Mouse (Mus musculus) adrenal gland, adult 2 months (tissue): Measurements from ENCODE around the gene Zfp36l2. TPM values are rescaled to one million over a fixed set of nuclear protein-coding genes. Genes with fewer than 3 reads are reported as not detected.

Source experiments
- DNase-seq: peaks from one replicate; pipeline ENCODE4 v3.0.0; 2021
- polyA plus RNA-seq: library from polyadenylated mRNA; depleted of rRNA; stranded (reverse); fragments of >200 nt; gene quantifications from 2 replicates; pipeline ENCODE4 v1.2.3, GENCODE M21; 2012
- total RNA-seq, 2 experiments: library from RNA; stranded (reverse); gene quantifications; 2 replicates each; pipeline ENCODE4 v1.2.3; 2021

Zfp36l2 gene
- total and polyA plus RNA-seq, 3 experiments, result 53.6 to 159 (median 87.6) TPM

- DNase-seq, result peak; percentile 58
These were observed 35.4 kb downstream of the Zfp36l2 start for GRCm38 (mm10) chr17:84152206-84152975.

DNA sequence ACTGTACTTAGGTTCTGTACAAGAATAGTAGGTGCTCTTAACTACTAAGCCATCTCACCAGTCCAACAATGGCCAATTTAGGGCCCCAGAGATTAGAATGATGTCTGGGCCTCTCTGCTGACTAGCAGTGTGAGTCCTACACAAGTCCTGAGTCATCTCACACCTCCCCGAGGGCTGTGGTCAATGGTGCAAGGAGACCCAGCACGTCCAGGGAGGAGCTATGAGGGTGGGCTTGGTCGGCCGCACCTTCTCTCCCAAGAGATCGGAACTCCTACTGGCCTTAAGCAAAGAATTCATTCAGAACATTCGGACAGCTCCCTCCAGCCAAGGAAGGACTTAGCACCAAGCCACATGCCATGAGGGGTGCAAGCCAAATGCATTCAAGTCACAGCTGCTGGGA, 36.4 kb downstream of the Zfp36l2 start:
- DNase-seq, result peak; percentile 16

- no peak for DNase-seq
These were observed 37.5 kb downstream of the Zfp36l2 start for GRCm38 (mm10) chr17:84150291-84150690.

DNA sequence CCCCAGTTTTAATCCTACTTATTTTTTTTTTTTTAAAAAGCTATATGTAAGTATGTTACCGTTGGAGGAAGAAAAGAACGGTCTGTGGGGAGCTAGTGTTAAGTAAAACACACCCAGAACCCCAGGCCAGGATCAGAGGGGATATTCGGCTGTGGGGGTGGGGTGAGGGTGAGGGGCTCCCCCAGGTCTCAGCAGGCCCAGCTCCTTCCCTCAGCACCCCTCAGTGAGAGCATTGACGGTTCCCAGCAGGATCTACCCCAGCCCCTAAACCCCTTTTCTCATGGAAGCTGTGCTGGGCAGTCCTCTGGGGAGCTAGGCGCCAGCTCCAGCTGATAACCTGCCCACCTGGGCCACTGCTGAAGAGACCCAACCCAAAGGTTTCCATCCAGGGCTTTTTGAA, 38.2 kb downstream of the Zfp36l2 start:
- no peak for DNase-seq

- peak; percentile 94 for DNase-seq
These were observed 39.0 kb downstream of the Zfp36l2 start for GRCm38 (mm10) chr17:84148499-84149484.

- no peak for DNase-seq
These were observed 40.3 kb downstream of the Zfp36l2 start for GRCm38 (mm10) chr17:84147183-84148108.

DNA sequence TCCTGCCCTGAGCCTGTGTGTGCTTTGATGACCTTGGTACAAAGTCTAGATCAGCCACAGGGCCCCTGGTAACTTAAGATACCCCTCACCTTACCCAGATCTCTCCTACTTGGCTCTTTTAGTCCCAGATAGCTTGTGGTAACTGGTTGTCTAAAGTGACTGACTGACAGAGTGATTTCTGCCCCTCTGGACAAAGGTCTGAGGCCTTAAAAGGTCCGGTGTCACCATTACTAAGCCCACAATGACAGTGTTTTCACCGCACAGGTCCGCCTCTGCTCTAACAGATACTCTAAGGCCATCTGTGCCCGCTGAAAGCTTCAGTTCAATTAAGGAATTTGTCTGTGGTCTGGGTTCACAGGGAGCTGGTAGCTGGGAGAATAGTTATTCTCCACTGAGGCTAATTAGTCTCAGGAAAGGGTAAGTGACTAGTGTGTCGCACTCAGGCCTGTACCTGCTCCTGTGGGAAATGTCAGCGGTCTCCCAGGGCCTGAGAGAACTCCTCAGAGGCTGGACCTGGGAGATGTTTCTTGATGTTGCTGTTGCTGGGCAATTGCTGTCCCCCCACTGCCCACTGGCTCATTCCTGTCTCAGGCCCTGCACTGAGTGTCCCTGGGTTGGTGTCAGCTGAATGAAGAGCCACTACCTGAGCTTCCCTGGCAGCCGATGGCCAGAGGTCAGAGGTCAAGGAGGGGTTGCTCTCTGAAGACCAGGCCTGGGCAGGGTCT, 41.1 kb downstream of the Zfp36l2 start:
- no peak for DNase-seq

GRCm38 (mm10) chr17:84145826-84146287, 41.9 kb downstream of the Zfp36l2 start:
- peak; percentile 47 for DNase-seq

GRCm38 (mm10) chr17:84144762-84145599, 42.8 kb downstream of the Zfp36l2 start:
- no peak for DNase-seq

GRCm38 (mm10) chr17:84144130-84144529, 43.6 kb downstream of the Zfp36l2 start:
- no peak for DNase-seq

GRCm38 (mm10) chr17:84143219-84143844, 44.4 kb downstream of the Zfp36l2 start:
- no peak for DNase-seq

- peak; percentile 45 for DNase-seq
These were observed 46.1 kb downstream of the Zfp36l2 start for GRCm38 (mm10) chr17:84141691-84142090.

GRCm38 (mm10) chr17:84140822-84141507, 46.8 kb downstream of the Zfp36l2 start:
- peak; percentile 52 for DNase-seq

DNA sequence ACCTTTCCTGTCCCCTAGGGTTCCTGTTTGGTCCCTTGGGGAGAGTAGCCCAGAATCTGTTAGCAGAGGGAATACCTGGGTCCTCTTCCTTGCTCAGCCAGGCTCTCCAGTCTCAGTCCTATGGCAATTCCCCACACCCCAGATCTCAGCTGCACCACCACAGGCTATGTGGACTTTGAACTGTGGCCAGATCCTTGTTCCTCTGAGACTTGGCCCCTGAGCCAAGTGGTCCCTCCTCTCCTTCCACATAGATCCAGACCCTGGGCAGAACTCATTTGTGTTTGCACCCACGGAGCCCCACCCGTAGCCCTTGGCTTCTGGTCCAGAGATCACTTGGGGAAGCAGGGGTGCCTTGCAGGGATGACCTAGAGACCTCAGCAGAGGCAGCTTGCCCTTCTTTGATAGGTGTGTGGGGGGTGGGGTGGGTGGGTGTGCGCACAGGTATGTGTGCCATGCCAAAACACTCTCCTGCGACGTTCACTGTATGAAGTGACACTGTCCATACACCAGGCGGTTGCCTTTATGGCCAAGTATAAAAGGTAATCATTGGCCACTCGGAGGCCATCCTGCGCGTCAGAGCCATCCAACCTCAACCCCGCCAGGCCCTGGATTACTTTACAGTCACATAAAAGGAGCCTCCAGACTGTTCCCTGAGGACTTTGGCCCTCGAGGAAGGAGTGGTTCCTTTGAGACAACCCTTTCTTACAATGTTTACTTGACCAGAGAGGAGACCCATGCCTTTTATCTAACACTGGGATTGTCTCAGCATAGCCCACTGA, 50.2 kb downstream of the Zfp36l2 start:
- no peak for DNase-seq

DNA sequence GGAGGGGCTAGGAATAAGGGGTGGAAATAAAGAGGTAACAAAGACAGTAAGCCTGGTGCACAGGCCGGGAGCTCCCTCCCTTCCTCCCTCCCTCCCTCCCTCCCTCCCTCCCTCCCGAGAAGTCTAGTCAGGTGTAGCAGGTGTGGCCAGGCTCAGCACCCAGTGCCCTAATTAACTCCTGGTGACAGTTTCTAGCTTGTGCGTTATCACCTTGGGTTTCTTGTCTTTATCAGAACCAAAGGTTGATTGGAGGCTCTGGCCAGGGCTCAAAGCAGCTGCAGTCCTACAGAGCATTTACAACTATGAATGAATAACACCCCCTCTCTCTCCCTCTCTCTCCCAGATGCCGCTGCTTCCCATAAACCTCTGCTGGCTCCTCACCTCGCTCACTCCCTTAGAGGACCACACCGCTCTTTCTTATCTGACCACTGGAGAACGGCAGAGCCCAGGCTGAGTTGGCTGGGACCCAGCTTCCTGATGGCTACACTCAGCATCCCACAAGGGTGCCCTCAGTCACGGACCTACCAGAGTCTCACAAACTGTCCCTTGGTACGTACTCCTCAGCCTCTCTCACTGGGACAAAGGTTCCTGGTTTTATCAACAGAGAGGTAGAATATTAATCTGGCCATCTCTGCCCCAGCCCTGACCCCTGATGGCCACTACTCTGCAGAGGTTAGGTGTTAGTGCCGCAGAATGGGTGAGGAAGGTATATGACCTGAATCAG, 50.9 kb downstream of the Zfp36l2 start:
- DNase-seq, result no peak

- DNase-seq, result no peak
These were observed 51.5 kb downstream of the Zfp36l2 start for GRCm38 (mm10) chr17:84136217-84136616.

- DNase-seq, result no peak
These were observed 52.5 kb downstream of the Zfp36l2 start for GRCm38 (mm10) chr17:84135243-84135642.
